Mouse (Mus musculus): ENCODE results near the gene Ncs1. TPM values are rescaled to one million over a fixed set of nuclear protein-coding genes. Genes with fewer than 3 reads are reported as not detected.
A peak's percentile ranks its signal among the peaks of the same experiment; 100 is the strongest.

The Ncs1 gene
- total and polyA plus RNA-seq, 2 experiments from 2014 or later = 181 to 202 TPM

DNA sequence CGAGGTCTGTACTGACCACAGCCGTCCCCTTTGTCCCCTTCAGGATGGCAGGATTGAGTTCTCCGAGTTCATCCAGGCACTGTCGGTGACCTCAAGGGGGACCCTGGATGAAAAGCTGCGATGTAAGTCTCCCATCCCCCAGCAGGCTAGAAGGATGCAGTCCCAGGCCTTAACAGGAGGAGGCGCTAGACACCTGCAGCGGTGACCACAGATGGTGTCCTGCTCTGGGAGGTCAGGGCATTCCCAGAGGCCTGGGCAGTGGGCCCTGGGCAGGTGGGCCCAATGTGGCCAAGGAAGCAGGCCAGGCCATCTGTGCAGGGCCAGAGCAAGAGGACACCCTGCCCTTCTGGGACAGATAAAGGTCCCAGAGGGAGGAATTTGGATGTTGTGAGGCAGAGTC, 36.6 kb downstream of the Ncs1 start:
- no peak for DNase-seq (ENCODE audit: low spot score)
- TF ChIP-seq CTCF (IDR thresholded peaks at IDR 0.05) = peak; percentile 57
- Histone ChIP-seq H3K4me2 (ENCODE audit: low read depth, low read length, poor library complexity, severe bottlenecking) (no peak overlapping the region), H3K9me3 (ENCODE audit: low read length) (no peaks in the 10 kb centered on the region), H3K4me1 (ENCODE audit: insufficient read depth, low read length) (no peaks in the 10 kb centered on the region), H3K9ac (replicated peaks; ENCODE audit: low read length, poor library complexity, severe bottlenecking) (no peak overlapping the region), H3K27ac (ENCODE audit: low read depth, low read length) (no peak overlapping the region), H3K36me3 (ENCODE audit: insufficient read depth, low read length) (peaks cover 56% of the 10 kb centered on the region), H3K4me3 (ENCODE audit: low read depth, low read length) (no peak overlapping the region), H3K27me3 (ENCODE audit: insufficient read depth, low read length) (no peaks in the 10 kb centered on the region)
- ATAC-seq (ENCODE audit: low FRiP score) = no peak
- 42% methylated on average over 7 of the region's 7 CpGs for WGBS

DNA sequence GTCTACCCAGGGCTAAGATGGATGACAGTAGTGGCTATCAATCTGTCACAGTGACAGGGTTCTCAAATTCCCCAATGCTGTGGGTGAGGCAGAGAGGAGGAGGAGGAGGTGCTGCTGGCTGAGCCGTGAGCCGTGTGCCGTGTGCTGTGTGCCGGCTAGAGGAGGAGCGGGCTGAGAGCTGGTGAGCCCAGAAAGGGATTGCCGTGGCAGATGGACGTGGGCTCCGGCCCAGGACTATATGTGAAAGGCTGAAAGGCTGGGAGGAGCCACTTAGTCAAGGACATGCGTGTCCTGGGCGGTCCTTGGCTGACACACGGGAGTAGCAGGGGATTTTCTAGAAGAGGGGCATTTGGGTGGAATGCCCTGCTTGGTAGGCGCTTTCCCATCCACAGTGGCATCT, 37.3 kb downstream of the Ncs1 start:
- H3K4me1 ChIP-seq (ENCODE audit: insufficient read depth, low read length) = no peaks in the 10 kb centered on the region
- WGBS = 96% methylated on average over 12 of the region's 12 CpGs
- TF ChIP-seq CTCF (IDR thresholded peaks at IDR 0.05) = no peak
- DNase-seq (ENCODE audit: low spot score) = no peak
- no peak overlapping the region for H3K4me2 ChIP-seq (ENCODE audit: low read depth, low read length, poor library complexity, severe bottlenecking)
- H3K4me3 ChIP-seq (ENCODE audit: low read depth, low read length) = no peak overlapping the region
- H3K36me3 ChIP-seq (ENCODE audit: insufficient read depth, low read length) = peaks cover 57% of the 10 kb centered on the region
- H3K9me3 ChIP-seq (ENCODE audit: low read length) = no peaks in the 10 kb centered on the region
- ATAC-seq (ENCODE audit: low FRiP score) = no peak
- no peak overlapping the region for H3K27ac ChIP-seq (ENCODE audit: low read depth, low read length)
- no peak overlapping the region for H3K9ac ChIP-seq (replicated peaks; ENCODE audit: low read length, poor library complexity, severe bottlenecking)
- no peaks in the 10 kb centered on the region for H3K27me3 ChIP-seq (ENCODE audit: insufficient read depth, low read length)

DNA sequence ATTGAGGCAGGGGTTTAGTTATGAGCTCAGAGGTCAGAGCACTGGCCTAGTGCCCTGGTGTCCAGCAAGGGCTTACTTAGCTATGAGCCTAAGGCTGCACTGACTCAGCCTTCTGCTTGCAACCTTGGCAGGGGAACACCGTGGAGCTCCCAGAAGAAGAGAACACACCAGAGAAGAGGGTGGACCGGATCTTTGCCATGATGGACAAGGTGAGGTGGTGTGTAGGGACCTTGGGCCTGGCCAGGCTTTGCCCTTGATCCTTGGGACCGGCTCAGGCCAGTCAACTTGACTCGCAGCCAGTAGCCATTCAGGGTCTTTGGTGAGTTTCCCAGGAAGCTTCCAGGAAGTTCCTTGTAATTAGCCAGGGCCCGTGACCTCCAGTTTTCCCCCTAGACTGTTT, 38.9 kb downstream of the Ncs1 start:
- no peaks in the 10 kb centered on the region for H3K4me1 ChIP-seq (ENCODE audit: insufficient read depth, low read length)
- H3K4me3 ChIP-seq (ENCODE audit: low read depth, low read length) = no peak overlapping the region
- H3K4me2 ChIP-seq (ENCODE audit: low read depth, low read length, poor library complexity, severe bottlenecking) = no peak overlapping the region
- no peak for TF ChIP-seq CTCF (IDR thresholded peaks at IDR 0.05)
- DNase-seq (ENCODE audit: low spot score) (no peak), ATAC-seq (ENCODE audit: low FRiP score) (no peak)
- H3K27ac ChIP-seq (ENCODE audit: low read depth, low read length) = no peak overlapping the region
- H3K9me3 ChIP-seq (ENCODE audit: low read length) = no peaks in the 10 kb centered on the region
- H3K9ac ChIP-seq (replicated peaks; ENCODE audit: low read length, poor library complexity, severe bottlenecking) = no peak overlapping the region
- WGBS = 93% methylated on average over 5 of the region's 5 CpGs
- H3K27me3 ChIP-seq (ENCODE audit: insufficient read depth, low read length) = no peaks in the 10 kb centered on the region
- peaks cover 63% of the 10 kb centered on the region for H3K36me3 ChIP-seq (ENCODE audit: insufficient read depth, low read length)

DNA sequence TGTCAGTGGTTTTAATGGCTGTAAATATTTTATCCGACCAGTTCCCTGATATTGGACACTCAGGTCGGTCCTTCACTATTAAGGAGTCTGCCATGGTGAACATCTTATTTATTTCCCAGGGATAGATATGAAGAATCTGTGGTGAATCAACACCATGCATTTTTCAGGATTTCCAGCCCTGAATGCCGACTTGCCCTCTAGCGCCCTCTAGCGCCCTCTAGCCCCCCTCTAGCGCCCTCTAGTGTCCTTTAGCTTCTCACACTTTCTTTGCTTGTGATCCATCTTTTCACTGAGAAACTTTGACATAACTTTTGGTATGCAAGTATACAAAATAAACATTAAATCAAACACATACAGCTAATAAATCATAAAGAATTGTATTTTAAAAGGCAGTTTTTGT, 45.8 kb downstream of the Ncs1 start:
- TF ChIP-seq CTCF (IDR thresholded peaks at IDR 0.05) = peak; percentile 100
- DNase-seq (ENCODE audit: low spot score) (peak; percentile 57), ATAC-seq (ENCODE audit: low FRiP score) (no peak)
- H3K36me3 ChIP-seq (ENCODE audit: insufficient read depth, low read length) = peaks cover 51% of the 10 kb centered on the region
- H3K27me3 ChIP-seq (ENCODE audit: insufficient read depth, low read length) = no peaks in the 10 kb centered on the region
- no peak overlapping the region for H3K4me2 ChIP-seq (ENCODE audit: low read depth, low read length, poor library complexity, severe bottlenecking)
- H3K9me3 ChIP-seq (ENCODE audit: low read length) = no peaks in the 10 kb centered on the region
- no peak overlapping the region for H3K9ac ChIP-seq (replicated peaks; ENCODE audit: low read length, poor library complexity, severe bottlenecking)
- no peak overlapping the region for H3K4me3 ChIP-seq (ENCODE audit: low read depth, low read length)
- H3K27ac ChIP-seq (ENCODE audit: low read depth, low read length) = no peak overlapping the region
- WGBS = 8% methylated on average over 6 of the region's 6 CpGs
- H3K4me1 ChIP-seq (ENCODE audit: insufficient read depth, low read length) = no peaks in the 10 kb centered on the region

DNA sequence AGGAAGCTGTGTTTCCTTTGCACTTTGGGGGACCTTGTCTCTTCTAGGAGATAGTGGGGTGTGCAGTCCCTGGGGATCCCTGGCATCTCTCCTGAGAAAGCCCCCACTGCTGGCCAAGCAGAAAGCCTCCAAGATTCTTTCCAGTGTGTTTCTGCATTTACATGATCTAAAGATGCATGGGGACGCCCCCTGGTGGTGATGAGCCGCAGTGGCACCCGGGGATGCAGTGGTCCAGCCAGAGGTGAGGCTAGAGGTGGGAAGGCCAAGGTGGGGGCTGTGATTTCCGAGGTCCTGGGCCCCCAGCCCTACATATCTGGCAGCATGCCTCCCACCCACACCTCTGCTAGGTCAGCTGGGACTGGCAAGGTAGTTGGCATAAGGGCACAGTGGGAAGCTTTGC, 49.4 kb downstream of the Ncs1 start:
- Histone ChIP-seq H3K4me1 (ENCODE audit: insufficient read depth, low read length) (peaks cover 5% of the 10 kb centered on the region; the same call in 1 of the 2 replicates), H3K9ac (replicated peaks; ENCODE audit: low read length, poor library complexity, severe bottlenecking) (no peak overlapping the region), H3K4me2 (ENCODE audit: low read depth, low read length, poor library complexity, severe bottlenecking) (no peak overlapping the region), H3K36me3 (ENCODE audit: insufficient read depth, low read length) (peaks cover 30% of the 10 kb centered on the region), H3K4me3 (ENCODE audit: low read depth, low read length) (no peak overlapping the region), H3K27ac (ENCODE audit: low read depth, low read length) (no peak overlapping the region), H3K9me3 (ENCODE audit: low read length) (no peaks in the 10 kb centered on the region), H3K27me3 (ENCODE audit: insufficient read depth, low read length) (no peaks in the 10 kb centered on the region)
- ATAC-seq (ENCODE audit: low FRiP score) (no peak), DNase-seq (ENCODE audit: low spot score) (peak; percentile 59)
- TF ChIP-seq CTCF (IDR thresholded peaks at IDR 0.05) = peak; percentile 90
- WGBS = 4% methylated on average over 4 of the region's 4 CpGs

DNA sequence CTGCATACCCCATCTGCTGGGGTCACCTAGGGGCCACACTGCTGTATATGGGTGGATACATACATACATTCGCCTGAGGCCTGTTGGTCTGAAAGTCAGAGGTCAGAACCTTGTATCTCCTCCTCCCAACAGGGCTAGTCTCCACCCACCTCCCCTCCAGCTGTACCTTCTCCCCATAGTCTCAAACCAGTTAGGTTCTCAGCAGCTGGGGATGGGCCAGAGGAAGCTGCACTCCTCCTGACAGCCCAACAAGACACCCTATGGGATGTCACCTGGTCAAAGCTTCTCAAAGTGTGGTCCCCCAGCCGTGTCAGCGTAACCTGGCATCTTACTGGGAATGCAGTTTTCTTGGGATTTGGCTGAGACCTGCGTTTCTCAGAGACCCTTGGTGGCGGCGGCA, 50.8 kb downstream of the Ncs1 start:
- TF ChIP-seq CTCF (IDR thresholded peaks at IDR 0.05) = no peak
- Histone ChIP-seq H3K9me3 (ENCODE audit: low read length) (no peaks in the 10 kb centered on the region), H3K27me3 (ENCODE audit: insufficient read depth, low read length) (no peaks in the 10 kb centered on the region), H3K27ac (ENCODE audit: low read depth, low read length) (no peak overlapping the region), H3K4me2 (ENCODE audit: low read depth, low read length, poor library complexity, severe bottlenecking) (no peak overlapping the region), H3K36me3 (ENCODE audit: insufficient read depth, low read length) (peaks cover 27% of the 10 kb centered on the region), H3K9ac (replicated peaks; ENCODE audit: low read length, poor library complexity, severe bottlenecking) (no peak overlapping the region), H3K4me3 (ENCODE audit: low read depth, low read length) (no peak overlapping the region), H3K4me1 (ENCODE audit: insufficient read depth, low read length) (peaks cover 5% of the 10 kb centered on the region; the same call in 1 of the 2 replicates)
- no peak for DNase-seq (ENCODE audit: low spot score)
- ATAC-seq (ENCODE audit: low FRiP score) = no peak
- WGBS = 81% methylated on average over 6 of the region's 6 CpGs

Data from midbrain, postnatal 0 days (tissue).